Mouse (Mus musculus): ENCODE results near the gene Dpp7.

The Dpp7 gene

DNA sequence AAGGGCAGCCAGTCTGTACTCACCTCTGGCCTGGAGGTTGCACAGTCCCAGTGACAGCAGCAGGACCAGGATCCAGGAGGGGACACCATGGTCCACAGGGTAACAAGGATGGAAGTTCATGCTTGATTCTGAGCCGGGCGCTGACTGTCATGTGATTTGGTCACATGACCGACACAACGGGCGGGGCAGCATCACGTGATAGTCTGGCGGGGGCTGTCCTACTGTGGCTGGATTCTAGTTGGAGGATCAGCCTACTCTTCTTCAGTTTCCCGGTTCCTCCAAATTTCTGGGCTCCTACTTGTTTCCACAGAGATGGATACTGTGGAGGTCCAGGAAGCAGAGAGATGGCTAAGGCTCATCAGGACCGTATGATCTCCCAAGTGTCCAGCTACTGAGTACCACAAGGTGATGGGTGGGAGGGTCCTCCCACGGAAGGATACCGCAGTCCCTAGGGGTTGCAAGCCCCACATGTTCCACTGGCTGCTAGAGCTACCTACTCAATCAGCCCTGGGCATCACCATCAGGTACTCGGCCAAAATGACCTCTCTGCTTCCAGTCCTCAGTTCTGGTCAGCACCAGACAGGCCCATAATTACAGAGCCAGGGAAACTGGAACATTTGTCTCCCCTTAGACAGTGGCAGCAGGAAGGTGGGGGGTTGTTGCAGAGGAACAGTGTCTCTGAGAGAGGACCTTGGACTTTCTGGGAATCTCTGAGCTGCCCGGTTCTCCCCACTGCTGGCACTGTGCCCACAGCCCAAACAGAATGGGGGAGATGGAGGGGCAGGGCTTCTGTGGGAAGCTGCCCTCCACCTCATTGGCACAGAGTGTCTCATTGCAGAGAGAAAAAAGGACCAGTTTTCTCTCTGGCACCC lies at the start of gene Dpp7:
Dpp7 (minus strand) TSS at position 152 of the 872 bp plus-strand sequence.
- peak; percentile 45 to 52 for DNase-seq

DNA sequence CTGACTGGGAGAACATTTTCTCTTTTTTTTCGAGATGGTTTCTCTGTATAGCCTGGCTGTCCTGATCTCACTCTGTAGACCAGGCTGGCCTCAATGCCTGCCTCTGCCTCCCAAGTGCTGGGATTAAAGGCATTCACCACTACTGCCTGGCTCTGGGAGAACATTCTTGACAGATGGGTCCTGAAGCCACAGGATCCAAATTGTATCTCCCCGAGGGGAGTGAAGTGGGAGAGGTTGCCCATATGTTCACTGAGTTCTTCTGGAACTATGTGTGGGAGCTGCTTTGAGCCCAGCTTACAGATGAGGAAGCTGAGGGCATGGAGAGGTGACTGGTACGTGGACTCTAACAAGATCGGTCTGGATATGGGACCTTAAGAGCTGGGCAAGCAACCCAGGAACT lies 47.8 kb upstream of the Dpp7 start:
- DNase-seq: no peak

DNA sequence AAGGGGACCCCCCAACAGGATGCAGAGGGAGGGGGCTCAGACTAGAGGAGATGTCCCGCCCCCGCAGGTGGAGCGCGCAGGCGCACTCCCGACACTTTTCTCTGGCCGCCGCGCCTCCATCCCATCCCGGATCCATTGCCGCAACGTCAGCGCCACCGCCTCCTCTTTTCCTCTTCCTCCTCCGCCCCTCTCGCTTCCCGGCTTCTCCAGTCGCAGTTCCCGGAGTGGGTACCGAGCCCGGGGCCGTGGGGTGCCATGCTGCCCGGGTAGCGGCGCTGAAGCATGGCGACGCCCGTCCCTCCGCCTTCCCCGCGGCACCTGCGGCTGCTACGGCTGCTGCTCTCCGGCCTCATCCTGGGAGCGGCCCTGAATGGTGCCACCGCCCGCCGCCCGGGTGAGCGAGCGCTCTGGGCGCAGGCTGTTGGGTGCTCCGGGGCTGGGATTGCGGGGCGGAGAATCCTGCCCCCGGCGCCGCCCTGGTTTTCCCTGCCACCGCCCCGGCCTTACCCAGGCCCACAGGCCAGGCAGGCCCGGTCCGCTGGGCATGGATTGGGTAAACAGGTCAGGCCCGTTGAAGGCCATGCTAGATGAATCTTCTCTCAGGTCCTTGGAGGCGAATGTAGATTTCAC lies 46.9 kb upstream of the Dpp7 start:
- peak in 1 of 2 experiments; percentile 39 for DNase-seq

DNA sequence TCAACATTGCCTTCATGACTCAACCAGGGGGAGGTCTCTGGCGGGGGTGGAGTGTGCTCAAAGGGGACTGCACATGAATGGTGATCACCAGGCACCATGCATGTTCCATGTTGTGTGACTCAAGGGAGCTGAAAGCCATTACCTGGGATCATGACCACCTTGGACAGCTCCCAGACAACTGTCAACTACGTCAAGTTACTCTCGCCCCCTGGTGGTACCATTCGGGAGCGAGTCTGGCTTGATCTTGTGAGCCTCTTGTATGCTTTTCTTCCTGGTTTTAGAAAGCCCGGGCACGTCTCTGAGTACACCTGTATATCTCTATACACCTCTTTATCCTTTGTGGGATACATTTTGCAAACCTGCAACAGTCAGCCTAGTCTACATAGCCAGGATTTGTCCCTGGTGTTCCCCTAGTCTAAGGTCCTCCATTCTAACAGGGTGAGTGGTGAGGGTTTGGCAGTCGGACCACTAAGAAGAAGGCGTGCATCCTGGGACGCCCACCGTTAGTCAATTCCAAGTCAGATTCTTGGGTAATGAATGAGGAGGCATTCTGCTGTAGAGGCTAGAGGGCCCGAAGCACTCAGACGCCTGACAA lies 46.3 kb upstream of the Dpp7 start:
- DNase-seq: peak; percentile 50 to 62

DNA sequence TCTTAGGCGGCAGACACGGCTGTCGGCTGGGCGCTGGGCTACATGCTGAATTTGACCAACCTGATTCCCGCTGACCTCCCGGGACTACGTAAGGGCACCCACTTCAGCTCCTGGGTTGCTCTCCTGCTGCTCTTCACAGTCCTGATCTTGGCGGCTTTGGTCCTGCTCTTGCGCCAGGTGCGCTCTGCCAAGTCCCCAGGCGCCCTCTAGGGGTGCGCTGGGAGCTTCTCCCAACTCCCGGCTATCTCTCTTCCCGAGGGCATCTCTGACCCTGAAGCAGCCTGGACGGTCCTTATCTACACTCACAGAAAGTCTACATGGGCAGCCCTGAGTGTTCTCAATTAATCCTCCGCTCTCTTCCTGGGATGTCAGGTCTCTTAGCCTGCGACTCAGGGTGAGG lies 44.6 kb upstream of the Dpp7 start:
- DNase-seq: no peak

DNA sequence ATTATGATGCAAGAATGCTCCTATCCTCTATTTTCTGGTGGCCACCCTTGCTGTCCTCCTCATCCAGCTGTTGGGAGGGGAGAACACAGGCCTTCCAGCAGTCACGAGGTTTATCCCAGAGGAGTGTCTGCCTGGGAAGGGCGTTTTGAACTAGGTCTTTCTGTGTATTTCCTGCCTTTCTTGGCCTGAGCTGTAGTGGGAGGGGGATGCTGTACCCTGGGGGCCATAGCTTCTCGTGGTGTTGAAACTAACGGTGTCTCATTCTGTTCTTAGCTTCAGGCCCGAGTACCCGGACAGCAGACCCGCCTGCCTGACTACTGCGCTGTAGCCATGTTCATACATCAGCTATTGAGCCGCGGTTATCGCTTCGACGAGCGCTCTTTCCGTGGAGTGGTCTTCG lies 44.1 kb upstream of the Dpp7 start:
- no peak for DNase-seq

DNA sequence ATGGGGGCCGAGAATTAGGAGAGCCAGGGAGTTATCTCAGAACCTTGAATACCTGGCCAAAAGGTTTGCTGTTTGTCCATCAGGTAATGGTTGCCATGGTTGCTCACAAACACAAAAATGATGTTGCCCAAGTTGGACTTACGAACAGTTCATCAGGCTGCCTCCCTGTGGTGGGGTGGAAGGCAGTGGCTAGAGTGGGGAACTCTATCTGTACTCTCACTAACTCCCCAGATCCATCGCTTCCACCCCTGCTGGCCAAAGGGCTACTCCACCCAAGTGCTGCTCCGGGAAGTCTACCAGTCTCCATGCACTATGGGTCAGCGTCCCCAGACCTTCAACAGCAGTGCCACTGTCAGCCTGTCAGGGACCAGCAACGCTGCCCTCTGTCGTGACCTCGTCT lies 42.9 kb upstream of the Dpp7 start, which contains the start of gene Npdc1:
Npdc1 (plus strand) TSS at position 301 of the 400 bp plus-strand sequence.
- no peak for DNase-seq

DNA sequence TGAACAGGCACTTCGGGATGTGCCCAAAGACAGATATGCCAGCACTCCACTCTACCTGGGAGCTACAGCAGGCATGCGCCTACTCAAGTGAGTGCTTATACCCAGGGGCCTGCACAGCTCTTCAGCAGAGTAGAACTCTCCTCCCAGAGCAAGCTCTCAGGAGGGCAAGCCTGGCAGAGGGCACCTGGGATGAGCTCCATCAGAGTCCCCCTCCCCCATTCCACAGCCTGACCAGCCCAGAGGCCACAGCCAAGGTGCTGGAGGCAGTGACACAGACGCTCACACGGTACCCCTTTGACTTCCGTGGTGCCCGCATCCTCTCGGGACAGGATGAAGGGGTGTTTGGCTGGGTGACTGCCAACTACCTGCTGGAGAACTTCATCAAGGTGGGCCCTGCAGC lies 41.9 kb upstream of the Dpp7 start:
- DNase-seq: no peak

DNA sequence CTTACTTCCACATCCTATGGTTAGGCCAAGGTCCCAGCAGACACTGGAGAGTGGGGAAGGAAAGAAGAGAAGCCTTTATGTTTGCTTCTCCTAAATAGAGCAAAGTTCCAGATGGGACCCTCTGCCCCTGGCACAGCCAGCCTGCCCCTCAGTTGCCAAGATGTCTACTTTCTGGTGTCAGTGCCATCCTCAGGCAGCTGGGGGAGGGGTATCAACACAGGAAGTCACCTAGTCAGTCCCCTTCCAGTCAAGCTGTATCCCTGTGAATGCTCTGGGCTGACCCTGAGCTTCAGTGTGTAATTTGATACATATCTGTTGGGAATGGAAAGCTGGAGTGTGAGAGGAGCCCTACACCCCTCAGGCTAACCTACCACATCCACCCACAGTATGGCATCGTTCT lies 40.9 kb upstream of the Dpp7 start:
- no peak for DNase-seq

DNA sequence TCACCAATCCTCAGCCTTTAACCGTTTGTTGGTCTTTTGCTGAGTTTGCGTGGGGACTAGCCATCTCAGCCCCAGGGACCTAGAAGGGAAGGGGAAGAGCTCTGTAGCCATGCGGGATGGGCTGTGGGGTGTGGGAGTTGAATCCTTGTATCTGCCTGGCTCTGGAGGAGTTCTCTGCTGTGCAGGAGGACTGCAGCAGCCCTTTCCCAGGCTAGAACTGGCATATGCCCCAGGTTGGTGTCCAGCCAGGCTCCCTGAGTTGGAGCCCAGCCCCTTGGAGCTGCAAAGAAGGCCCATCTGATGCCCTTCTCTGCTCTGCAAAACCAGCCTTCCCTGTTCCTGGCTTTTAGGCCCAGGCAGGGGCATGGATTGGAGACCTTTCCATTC lies 40.4 kb upstream of the Dpp7 start:
- DNase-seq: no peak

DNA sequence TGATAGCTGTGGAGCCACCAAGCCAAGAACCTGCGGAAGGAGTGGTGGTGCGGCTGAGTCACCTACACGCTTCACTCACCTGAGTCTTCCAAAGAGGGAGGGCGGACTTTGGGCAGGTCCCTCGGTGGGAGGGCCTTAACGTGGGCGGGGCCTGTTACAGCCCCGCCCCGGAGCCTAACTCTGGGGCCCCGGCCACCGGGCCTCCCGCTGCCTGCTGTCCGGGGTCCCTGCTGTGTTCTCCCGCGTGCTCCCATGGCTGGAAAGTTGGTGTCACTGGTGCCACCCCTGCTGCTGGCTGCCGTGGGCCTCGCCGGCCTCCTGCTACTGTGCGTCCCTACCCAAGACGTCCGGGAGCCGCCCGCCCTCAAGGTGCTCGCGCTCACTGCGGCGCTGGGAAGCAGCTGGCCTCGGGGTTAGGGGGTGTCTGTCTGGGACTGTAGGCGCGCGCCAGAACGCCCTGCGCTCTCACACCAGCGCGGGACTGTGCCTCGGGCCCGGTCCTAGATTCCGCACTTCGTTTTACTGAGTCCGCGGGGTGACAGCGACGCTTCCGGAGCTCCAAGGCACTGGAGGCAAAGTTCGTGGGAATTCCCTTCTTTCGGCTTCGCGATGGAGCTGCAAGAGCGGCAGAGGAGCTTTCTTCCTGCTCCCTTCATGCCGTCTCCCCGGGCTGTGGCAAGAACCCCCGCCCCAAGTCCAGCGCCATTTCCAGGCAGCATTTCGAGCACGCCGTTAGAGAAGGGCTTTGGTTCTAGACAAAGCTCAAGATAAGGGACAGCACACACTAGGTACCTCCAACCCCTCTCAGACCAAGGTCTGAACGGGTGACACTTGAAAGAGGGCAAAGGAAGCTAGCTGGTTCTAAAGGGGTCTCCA lies 39.8 kb upstream of the Dpp7 start, which contains the start of gene Entpd2:
Entpd2 (plus strand) TSS at position 154 of the 876 bp plus-strand sequence.
- no peak for DNase-seq

DNA sequence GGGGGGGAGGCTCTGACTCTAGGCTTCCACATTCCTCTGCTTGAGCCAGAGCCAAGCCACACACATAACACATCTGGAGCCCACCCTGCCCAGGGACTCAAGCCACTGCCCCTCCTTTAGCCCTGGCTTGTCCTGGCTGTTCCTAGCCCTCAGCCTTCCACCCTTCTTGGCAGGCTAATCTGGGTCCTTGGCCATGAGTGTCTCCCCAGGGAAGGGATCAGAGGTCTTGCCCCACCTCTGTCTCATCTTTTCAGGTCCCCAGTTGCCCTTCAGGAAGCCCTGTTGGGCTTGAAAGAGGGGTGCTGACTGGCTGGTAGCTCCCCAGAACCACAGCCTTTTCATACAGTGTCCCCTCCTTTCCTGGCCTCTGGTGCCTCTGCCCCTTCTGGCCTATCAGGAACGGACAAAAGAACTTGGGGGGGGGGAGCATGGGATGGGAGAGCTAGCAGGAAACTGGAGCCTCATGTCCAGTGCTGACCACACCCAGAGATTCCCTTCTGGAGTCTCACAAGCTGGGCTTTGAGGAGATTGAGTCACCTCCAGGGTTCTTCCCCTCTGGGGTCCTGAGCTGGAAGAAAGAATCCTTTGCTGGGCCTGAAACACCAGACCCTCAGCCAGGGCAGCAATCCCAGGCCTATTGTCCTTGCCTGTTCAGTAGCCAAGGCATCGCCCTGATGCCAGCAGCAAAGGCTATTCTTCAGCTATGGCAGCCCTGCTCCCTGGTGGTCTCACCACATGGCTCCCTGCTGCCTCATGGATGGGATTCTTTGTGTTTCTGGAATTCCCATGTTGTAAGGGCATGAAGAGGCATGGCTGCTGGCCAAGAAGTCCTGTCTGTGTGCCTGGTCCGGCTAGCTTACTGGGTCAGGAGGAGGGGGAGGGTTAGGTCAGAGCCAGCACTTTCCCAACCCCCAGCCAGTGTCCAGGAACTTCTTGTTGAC lies 38.4 kb upstream of the Dpp7 start:
- DNase-seq: no peak

DNA sequence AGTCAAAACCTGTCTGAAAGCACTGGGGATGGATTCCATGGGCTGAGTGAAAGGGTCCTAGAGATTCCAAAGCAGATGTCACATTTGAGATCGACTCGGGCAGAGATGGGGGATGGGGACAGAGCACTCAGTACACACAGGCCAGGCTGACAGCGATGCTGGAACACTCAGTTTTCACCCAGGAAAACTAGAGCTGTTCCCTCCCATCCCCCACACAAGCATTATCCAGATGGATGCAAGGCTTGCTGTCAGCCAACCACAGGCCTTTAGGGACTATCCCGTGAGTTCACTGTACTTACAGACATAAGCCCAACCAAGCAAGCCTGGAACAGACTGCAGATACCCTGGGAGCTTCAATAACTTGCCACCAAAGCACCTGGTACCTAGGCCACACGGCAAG lies 35.1 kb upstream of the Dpp7 start:
- no peak for DNase-seq

DNA sequence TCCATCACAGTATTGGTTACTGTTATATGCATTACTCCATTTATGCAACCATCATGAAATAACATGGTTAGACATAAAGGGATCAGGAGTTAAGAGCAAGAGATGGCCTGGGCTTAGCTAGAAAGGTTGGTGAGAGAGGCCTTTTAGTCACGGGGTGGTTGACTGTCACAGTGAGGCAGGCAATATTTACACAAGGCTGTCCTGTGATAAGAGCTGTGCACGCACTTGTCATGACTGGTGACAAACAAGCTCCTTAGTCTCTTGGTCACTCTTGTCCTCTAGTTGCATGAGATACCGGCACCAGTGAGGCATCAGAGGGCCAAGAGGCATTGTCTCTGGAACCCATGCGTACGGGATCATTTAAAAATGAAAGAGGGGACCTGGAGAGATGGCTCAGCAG lies 28.3 kb upstream of the Dpp7 start:
- no peak for DNase-seq

DNA sequence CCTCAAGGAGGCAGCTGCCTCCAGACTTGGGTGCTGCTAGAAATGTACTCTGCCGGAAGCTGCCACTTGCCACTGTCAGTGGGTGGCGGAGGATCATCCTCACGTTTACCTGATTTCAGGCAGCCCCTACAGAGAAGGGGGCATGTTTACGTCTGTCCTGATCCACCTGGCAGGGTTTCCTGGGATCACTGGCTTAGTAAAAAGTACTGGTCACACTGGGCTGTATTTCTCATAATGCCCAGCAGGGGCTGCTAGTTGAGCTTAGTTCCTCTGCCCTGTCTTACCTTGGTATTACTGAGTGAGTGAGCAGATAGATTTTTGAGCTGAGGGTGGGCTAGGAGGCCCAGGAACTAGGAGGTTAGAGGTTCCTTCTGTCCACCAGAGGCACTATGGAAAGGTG lies 20.4 kb upstream of the Dpp7 start:
- DNase-seq: no peak

DNA sequence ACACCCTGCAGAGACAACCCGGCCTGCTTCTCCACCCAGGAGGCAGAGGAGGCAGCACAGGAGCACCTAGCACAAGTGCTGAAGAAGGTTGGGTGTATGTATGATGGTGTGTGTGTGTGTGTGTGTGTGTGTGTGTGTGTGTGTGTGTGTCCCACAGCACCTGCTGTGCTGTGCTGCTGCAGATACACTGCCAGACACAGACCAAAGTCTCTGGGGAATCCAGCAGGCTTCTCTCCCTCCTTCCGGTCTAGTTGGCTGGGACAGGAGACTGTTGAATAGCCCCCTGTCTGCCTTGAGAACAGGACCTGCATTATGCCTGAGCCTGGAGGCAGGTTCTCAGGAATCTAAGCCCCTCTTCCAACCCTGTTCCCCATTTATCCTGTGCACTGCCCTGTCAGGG lies 17.3 kb upstream of the Dpp7 start:
- DNase-seq: no peak

DNA sequence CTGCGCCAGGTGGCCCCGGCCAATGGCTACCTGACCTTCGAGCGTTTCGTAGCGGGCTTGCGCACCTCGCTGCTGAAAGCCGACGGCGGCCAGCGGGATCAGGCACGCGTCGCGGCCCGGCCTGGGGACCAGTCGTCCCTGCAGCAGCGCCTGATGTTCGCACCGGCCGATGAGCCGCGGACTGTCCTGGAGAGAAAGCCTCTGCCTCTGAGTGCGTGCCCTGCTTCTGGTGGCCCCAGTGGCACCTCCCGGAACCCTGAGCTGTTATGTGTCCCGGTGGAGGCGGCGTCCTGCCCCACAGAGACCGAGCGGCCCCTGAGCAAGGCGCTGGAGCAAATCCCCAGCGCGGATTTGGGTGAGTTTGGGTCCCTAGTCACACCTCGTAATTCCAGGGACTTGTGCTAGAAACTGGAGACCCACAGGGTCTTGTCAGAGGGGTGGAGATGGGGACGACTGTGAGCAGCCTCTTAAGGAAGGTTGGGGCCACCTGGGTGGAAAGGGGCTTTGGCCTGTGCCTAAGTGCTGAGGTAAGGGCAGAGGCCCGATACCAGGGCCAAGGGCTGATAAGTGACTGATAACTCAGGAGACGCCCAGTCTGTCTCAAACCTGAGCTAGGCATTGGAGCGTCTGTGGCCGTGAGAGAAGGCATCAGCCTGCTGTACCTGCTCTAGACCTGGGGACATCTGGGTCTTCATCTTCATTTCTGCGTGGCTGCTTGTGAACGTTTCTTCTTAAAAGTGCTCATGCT lies 16.7 kb upstream of the Dpp7 start:
- no peak for DNase-seq

DNA sequence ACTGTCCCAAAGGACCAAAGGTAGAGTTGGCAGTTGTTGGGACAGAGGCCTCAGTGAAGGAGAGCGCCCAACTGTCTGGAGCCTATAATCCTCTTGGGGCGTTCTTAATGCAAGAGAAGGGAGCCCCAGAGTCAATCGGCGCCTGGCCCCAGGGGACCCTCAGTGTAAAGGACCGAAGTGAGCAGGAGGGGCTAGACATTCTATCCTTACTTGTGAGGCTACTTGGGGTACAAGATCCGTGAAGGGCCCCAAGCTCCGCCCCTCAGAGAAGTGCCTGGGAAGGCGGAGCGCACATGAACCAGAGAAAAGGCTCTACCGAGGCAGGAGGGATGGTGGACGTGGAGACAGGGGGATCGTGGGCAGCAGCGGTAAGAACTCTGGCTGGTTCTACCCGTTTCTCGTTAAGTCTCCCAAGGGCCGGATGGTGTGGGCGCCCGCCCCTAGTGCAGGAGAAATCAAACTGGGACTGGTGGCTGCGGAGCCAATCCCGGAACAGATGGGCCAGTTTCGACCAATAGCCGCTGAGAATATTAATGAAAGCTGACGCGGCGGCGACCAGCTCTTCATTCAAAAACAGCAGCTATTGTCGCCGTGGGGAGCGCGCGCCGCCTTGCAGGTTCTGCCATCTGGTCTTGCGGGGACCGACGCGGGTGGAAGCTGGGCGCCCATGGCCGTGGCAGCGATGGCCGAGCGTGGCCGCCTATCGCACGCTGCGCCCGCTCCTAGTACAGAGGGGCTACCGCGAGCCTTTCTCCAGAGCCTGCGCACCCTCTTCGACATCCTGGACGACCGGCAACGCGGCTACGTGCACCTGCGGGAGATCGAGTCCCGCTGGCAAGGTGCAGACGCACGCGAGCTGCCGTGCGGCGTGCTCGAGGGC lies 15.8 kb upstream of the Dpp7 start, which contains the start of gene Sapcd2:
Sapcd2 (plus strand) TSS at position 558 of the 880 bp plus-strand sequence.
- DNase-seq: peak; percentile 71 to 76

DNA sequence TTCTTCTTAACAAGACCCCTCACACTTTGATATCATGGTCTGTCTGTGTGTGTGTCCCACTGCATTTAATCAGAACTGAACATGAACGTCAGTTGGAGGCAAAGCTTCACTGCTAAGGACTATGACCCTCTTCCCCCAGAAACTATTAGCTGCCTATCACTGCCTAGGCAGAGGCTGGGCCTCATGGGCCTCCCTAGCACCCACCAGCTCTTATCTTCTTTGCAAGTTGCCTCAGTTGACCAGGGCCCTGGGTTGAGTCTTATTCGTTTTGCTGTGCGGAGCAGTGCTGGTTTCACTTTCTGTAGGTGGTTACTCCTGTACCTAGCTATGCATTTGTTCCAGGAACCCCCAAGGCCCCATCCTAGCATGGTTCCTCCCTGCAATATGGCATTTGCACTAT lies 13.8 kb upstream of the Dpp7 start:
- no peak for DNase-seq

Data from thymus, adult 18-20 months (tissue).